Mouse (Mus musculus) embryo, embryonic 11 days (tissue): Measurements from ENCODE around the gene Ckap2.
"Not testable (repeated sequence)": the region's sequence is repeated elsewhere in the genome, so short reads cannot be mapped to it uniquely, and the experiment has no call there.

Experiments
- DNase-seq: peaks from one replicate; pipeline ENCODE4 v3.0.0-alpha.2; 2015

Gene Ckap2

DNA sequence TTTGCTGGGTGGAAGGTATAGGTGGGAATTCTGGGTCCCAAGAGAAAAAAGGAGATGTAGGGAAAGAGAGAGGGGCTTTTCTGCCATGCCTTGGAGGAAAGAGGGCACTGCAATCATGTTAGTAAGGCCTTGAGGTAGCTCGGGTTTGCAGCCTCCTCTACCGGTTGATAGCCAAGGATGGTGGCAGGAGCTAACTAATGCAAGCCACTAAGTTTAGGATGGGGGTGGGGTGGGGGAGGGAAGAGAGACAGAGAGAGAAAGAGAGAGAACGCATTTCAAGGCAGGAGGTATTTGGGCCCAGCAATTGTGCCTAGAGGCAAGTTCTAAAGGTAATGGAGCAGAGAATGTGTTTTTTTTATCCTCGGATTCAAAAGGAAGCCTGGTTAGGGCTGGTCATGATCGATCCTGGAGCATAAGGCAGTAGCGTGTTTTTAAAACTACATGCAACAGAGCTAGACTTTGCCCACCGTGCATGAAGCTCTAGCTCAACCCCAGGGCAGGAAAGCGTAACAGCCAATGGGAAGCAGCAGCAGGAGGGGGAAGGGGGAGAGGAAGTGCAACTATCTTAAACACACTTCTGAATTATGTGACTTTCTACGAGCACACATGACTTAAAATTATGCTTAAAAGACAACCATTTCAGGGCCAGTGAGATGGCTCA lies 37.8 kb downstream of the Ckap2 start:
- no peak for DNase-seq

DNA sequence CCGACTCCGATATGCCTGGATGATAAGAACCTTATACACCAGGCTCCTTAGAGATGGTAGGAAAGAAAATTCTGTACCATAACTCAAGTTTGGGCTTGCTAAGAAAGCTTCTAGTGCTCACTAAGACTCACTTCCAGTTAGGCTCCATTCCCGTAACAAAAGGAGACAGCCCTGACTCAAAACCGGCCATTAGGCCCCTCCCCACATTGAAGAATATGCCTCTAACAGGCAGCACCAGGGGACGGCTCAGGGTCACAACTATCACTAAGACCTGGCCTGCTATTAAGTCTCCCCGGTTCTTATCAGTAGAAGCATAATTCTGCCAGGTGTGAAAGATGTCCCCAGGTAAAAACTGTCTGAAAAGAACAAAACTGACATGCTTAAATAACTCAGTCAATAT lies 39.8 kb downstream of the Ckap2 start:
- no peak for DNase-seq

DNA sequence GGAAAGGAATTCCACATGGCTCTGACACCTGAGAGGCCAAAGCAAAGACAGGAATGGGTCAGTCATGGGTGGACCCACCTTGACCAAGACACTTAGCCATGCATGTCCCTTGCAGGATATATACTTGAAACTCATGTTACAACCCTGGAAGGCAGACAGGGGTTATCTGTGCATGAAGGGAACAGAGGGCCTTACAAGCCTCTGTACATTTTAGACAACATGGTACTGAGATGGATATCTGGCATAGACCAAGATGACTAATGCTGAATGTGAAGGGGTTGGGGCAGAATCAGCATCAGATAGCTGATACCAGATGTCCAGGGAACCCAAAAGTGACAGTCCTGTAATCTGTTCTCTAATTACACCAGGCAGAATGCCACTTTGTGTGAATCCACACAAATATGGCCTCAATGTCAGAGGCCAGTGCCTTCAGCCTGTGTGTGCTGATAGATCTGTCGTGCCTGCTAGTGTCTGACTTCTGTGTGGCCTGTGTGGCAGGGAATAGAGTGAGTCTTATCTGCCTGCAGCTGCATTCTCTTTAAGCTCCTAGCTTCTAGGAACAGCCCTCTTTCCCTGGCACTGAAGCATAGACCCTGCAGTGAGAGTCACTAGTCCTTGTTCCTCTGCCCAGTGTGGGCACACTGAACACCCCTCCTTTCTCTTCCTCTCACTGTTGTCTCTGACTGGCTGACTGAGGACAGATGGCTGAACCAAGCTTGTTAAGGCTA lies 41.7 kb downstream of the Ckap2 start:
- no peak for DNase-seq

DNA sequence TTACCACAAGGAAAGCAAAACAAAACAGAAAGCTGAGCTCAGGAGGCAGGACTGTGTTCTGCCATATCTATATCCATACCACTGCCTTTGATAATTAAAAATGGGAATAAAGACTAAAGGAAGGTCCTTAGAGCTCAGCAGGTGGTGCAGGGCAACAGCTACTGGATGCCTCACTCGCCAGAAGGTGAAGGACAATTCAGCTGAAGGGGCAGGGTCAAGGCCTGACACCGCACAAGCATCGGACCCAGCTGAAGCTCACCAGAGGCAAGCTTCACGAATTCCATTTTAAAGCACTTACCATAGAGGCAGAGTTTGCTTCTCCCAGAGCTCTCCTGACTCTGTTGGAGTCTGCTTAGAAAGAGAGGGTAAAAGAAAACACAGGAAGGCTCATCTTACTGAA lies 43.0 kb downstream of the Ckap2 start:
- no peak for DNase-seq

DNA sequence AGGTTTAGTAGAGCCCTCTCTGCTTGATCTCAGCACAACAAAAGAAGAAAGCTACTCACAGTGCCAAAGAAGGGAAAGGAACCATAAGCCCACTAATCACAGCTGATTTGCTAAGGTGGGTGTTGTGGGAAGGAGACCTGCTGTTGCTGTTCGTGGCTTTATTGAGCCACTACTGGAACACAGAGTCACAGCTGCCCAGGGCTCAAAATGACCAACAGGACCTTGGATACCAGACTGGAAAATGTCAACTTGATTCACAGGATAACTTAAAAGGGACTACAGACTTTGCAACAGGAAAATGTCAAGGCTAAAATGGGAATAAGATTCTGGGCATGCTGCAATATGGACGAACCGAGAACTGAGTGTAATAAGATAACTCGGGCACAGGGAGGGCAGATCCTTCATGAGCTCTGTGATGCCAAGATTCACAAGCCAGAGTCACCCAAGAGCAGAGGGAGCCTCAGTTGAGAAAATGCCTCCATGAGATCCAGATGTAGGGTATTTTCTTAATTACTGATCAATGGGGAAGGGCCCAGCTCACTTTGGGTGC lies 43.7 kb downstream of the Ckap2 start:
- no peak for DNase-seq

DNA sequence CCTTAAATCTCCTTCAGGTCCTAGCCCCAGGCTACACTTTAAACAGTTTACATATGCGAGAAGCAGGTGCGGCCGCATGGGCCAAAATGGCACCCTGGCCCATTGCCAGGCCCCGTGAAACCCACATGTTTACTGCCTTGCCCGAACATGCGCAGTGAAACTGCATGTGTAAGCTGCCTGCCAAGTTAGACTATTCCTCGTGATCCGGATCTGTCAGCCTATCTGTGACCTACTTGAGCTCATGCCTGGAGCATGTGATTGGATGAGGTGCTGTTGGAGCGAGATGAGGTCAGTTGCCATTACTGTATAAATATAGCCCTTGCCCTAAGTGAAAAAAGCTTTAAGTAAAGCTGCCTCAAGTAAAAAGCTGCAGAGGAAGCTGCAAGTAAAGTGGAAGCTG lies 49.2 kb downstream of the Ckap2 start:
- DNase-seq = not testable (repeated sequence)

DNA sequence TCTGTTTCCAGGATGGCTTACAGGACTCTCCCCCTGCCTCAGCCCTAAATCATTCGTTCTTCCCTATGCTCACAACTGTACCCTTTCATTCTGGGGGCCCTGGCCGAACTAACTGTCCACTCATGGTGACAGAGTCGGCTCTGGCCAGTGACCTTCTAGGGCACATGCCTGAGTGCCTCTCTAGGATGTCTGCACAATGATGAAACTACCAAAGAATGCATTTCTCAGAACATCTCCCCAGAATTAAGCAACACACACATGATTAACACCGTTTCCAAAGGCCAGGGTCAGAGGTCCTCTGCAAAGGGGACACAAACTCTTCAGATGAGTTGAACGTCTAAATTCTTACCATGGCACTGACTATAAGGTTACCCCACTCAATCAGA lies 50.9 kb downstream of the Ckap2 start:
- DNase-seq = no peak

DNA sequence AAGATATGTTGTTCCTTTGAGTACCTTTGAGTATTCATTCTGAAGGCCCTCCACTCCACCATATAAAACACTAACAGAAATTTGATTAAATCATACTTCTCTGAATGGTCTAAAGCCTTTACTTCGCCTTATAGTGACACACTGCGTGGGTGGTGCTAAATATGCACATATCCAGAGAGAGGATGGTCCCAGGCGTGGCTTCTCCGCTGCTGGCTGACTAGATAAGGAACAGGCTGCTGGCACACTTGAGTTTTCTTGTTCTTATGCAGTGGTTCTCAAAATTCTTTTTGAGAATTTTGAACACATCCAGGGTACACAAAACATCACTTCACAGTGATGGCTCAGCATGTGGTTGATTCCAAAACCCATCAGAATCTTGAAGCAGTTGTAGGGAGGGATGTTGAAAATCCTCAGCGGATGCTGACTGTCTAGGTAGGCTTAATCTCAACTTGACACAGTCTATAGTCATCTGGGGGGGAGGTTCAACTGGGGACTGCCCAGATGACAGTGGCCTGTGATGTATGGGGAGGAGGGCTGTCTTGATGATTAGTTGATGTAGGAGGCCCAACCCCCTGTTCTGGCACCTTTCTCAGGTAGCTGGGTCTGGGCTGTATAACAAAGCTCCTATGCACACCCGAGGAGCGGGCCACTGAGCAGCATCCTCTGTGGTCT lies 51.4 kb downstream of the Ckap2 start:
- no peak for DNase-seq

DNA sequence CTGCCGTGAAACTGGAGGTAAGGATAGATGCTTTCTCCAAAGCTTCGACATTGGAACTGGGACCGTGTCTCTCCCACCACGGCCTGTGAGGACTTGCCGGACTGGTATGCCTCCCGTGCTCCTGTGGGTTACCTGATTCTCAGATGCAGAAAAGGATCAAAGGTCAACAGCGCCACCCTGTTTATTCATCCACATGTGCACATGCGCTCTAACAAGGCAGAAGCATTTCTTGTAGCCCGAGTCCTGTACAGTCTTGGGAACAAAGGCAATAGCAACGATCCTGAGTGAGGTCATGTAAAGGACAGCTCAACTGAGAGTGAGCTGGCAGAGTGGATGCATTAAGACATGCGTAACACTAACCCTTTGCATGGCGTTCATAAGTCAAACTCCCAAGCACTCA lies 53.6 kb downstream of the Ckap2 start:
- DNase-seq = no peak

DNA sequence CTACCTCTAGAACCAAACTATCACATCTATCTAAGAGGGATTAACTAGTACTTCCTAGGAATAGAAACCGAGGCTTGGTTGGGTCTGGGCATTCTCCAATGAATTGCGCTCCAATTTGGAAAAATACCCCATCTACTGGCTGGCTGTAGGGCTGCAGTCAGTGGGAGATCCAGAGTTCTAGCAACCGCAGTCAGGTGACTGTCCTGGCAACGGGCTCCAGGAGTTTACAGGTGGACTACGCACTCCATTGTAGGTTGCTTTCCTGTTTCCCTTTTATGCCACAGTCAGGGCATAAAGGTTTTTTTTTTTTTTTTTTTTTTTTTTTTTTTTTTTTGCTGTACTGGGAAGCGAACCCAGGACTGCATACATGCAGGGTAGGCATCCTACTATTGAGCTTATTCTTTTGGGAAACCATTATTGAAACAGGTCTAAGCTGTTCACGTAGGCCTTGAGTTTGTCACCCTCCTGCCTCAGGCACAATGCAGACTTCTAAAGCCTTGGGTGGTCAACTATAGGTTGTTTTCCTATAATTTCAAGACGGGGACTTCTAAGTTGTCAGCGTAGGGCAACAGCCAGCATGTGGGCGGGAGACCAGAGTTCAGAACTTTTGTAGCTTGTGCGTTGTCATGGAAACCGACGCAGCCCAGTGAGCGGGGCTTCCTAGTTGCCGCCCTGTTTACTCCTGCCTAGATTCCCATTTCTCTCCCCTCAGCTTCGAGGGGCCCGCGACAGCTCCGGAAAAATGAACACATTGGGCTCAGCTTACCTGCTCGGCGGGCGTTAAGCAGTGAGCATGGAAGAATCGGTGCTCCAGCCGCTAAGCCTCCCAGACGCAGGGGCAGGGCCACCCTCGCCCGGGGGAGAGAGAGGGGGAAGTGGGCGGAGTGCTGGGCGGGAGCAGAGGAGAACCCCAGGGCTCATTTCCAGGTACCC lies 61.1 kb downstream of the Ckap2 start, which contains the start of gene Nek5:
Gene Nek5 (minus strand): TSS at position 834 of the 933 bp plus-strand sequence.
- DNase-seq = peak; percentile 81
